Mouse (Mus musculus): ENCODE data around the gene Tra2b.
"Not testable (repeated sequence)": the region's sequence is repeated elsewhere in the genome, so short reads cannot be mapped to it uniquely, and the experiment has no call there.

Gene Tra2b

GRCm38 (mm10) chr16:22249754-22250153, 16.1 kb downstream of the Tra2b start:
- in situ Hi-C loops (cut with MboI; ENCODE audit: low sequenced_read_pairs), result no loop called here

- in situ Hi-C loops (cut with MboI; ENCODE audit: low sequenced_read_pairs), result no loop called here
These were observed 23.5 kb downstream of the Tra2b start for GRCm38 (mm10) chr16:22242239-22242866.

GRCm38 (mm10) chr16:22241376-22242238, 24.2 kb downstream of the Tra2b start:
- in situ Hi-C loops (cut with MboI; ENCODE audit: low sequenced_read_pairs), result no loop called here

GRCm38 (mm10) chr16:22240856-22241255, 24.9 kb downstream of the Tra2b start:
- in situ Hi-C loops (cut with MboI; ENCODE audit: low sequenced_read_pairs), result no loop called here

- in situ Hi-C loops (cut with MboI; ENCODE audit: low sequenced_read_pairs), result no loop called here
These were observed 25.8 kb downstream of the Tra2b start for GRCm38 (mm10) chr16:22239978-22240377.

GRCm38 (mm10) chr16:22238928-22239620, 26.7 kb downstream of the Tra2b start:
- in situ Hi-C loops (cut with MboI; ENCODE audit: low sequenced_read_pairs), result no loop called here

- in situ Hi-C loops (cut with MboI; ENCODE audit: low sequenced_read_pairs), result not testable (repeated sequence)
These were observed 27.4 kb downstream of the Tra2b start for GRCm38 (mm10) chr16:22238402-22238801.

GRCm38 (mm10) chr16:22236814-22237213, 29.0 kb downstream of the Tra2b start:
- in situ Hi-C loops (cut with MboI; ENCODE audit: low sequenced_read_pairs), result no loop called here

GRCm38 (mm10) chr16:22234535-22234934, 31.3 kb downstream of the Tra2b start:
- in situ Hi-C loops (cut with MboI; ENCODE audit: low sequenced_read_pairs), result no loop called here

GRCm38 (mm10) chr16:22230276-22230675, 35.5 kb downstream of the Tra2b start:
- in situ Hi-C loops (cut with MboI; ENCODE audit: low sequenced_read_pairs), result not testable (repeated sequence)

GRCm38 (mm10) chr16:22203501-22203900, 62.3 kb downstream of the Tra2b start:
- in situ Hi-C loops (cut with MboI; ENCODE audit: low sequenced_read_pairs), result no loop called here

GRCm38 (mm10) chr16:22201858-22202257, 63.9 kb downstream of the Tra2b start:
- in situ Hi-C loops (cut with MboI; ENCODE audit: low sequenced_read_pairs), result no loop called here

- in situ Hi-C loops (cut with MboI; ENCODE audit: low sequenced_read_pairs), result no loop called here
These were observed 65.3 kb downstream of the Tra2b start for GRCm38 (mm10) chr16:22200476-22200875.

All from CH12F3 (cell line).